Mouse (Mus musculus) MEL (cell line): ENCODE data around the gene Arhgef3.

Experiments used
- BHLHE40 ChIP-seq: IDR thresholded peaks from 2 replicates; pipeline ENCODE4 v1.6.1; 2012; ENCODE audit warnings: low read depth, mild to moderate bottlenecking, inconsistent platforms, low read length, improper control_type of control experiment, borderline replicate concordance
- CHD2 ChIP-seq: IDR thresholded peaks from 2 replicates; pipeline ENCODE4 v1.6.1; 2011; ENCODE audit warnings: low read length, improper control_type of control experiment
- CTCF ChIP-seq, 3 experiments: IDR thresholded peaks in 2 of 3; conservative IDR thresholded peaks in 1 of 3; 2 replicates each; pipeline ENCODE4 v1.5.1; 2011 to 2012; ENCODE audit warnings: low read length in 3 of 3, low read depth in 2 of 3, mild to moderate bottlenecking in 2 of 3, improper control_type of control experiment in 1 of 3, inconsistent platforms in 1 of 3, mixed read lengths in 1 of 3, moderate library complexity in 1 of 3; ENCODE audit not compliant: control insufficient read depth in 1 of 3, insufficient read depth in 1 of 3, poor library complexity in 1 of 3, severe bottlenecking in 1 of 3
- JUND ChIP-seq: IDR thresholded peaks from 2 replicates; pipeline ENCODE4 v1.6.1; 2011; ENCODE audit warnings: low read depth, mild to moderate bottlenecking, improper control_type of control experiment, low read length
- NELFE ChIP-seq: IDR thresholded peaks from 2 replicates; pipeline ENCODE4 v1.6.1; 2011; ENCODE audit warnings: low read depth, low read length, improper control_type of control experiment
- USF1 ChIP-seq: IDR thresholded peaks from 2 replicates; pipeline ENCODE4 v1.6.1; 2014; ENCODE audit warnings: low read depth, mild to moderate bottlenecking, inconsistent platforms, low read length, improper control_type of control experiment, moderate library complexity

GRCm38 (mm10) chr14:27075084-27075483 lies 39.6 kb upstream of the Arhgef3 start:
- TF ChIP-seq JUND, result no peak
- no peak for TF ChIP-seq CHD2
- no peak for TF ChIP-seq USF1
- no peak for TF ChIP-seq CTCF (IDR thresholded peaks at IDR 0.05 in 2 of 3, conservative IDR thresholded peaks at IDR 0.05 in 1 of 3; ENCODE audit: control insufficient read depth in 1 of 3, insufficient read depth in 1 of 3, low read depth in 2 of 3, low read length in 3 of 3, poor library complexity in 1 of 3, severe bottlenecking in 1 of 3)
- no peak for TF ChIP-seq NELFE
- TF ChIP-seq BHLHE40, result no peak
